12 mouse cellular contexts compared by ENCODE assay signal in genomic region chr8:125997550-125997949, GRCm38 (mm10). TPM values are rescaled to one million over a fixed set of nuclear protein-coding genes. Genes with fewer than 3 reads are reported as not detected.
DNase-seq lines count a peak whose midpoint lies in the region; ATAC-seq and TF ChIP-seq lines count a peak whose summit lies in the region.
"Had no signal": no experiment of that assay in that cellular context is flagged by ENCODE, and none has a peak within 500 bp of the region (broad histone marks: within the 10 kb centered on the region; RNA-seq: fewer than 3 reads in every experiment).

No protein-coding gene starts in this region.

- H3K4me3 ChIP-seq in kidney, embryonic 15.5 days (replicated peaks): peak overlapping the region; percentile 60
- no peak overlapping the region; the same call in 1 of the 2 replicates for H3K4me3 ChIP-seq in ES-Bruce4 (ENCODE audit: low read depth, low read length)
- peak overlapping the region; percentile 63 for H3K4me3 ChIP-seq in embryonic facial prominence, embryonic 14.5 days (ENCODE audit: low read depth, low read length)
- no peak overlapping the region for H3K4me3 ChIP-seq in limb, embryonic 15.5 days
- H3K4me3 ChIP-seq in heart, embryonic 10.5 days: no peak overlapping the region
- H3K4me3 ChIP-seq: erythroblast, embryonic 14.5 days had no signal

- peaks cover 39% of the 10 kb centered on the region for H3K4me1 ChIP-seq in kidney, embryonic 15.5 days
- H3K4me1 ChIP-seq in ES-Bruce4 (ENCODE audit: control insufficient read depth, insufficient read depth, low read length): peaks cover 10% of the 10 kb centered on the region
- peaks cover 20% of the 10 kb centered on the region for H3K4me1 ChIP-seq in embryonic facial prominence, embryonic 14.5 days (ENCODE audit: control insufficient read depth, insufficient read depth, low read length)
- H3K4me1 ChIP-seq in limb, embryonic 15.5 days: peaks cover 31% of the 10 kb centered on the region
- H3K4me1 ChIP-seq in heart, embryonic 10.5 days: peaks cover 18% of the 10 kb centered on the region

- TF ChIP-seq EP300 in ES-Bruce4 (IDR thresholded peaks at IDR 0.05; ENCODE audit: insufficient read depth, low read depth, low read length): no peak

- no peak for TF ChIP-seq POLR2A in ES-Bruce4 (IDR thresholded peaks at IDR 0.05; ENCODE audit: insufficient read depth, low read length)

- no peak for DNase-seq in kidney, adult 8-10 months
- no peak for DNase-seq in embryonic facial prominence, embryonic 14.5 days (ENCODE audit: low spot score)
- DNase-seq in MN1 (ENCODE audit: low spot score): no peak
- no peak for DNase-seq in heart, embryonic 10.5 days (ENCODE audit: low spot score)
- DNase-seq: cerebellum, adult 11 months; right cerebral cortex, postnatal 14 days; thymus, postnatal 4 days had no signal

- no peaks in the 10 kb centered on the region for H3K36me3 ChIP-seq in kidney, embryonic 15.5 days
- no peaks in the 10 kb centered on the region for H3K36me3 ChIP-seq in ES-Bruce4 (ENCODE audit: control insufficient read depth, insufficient read depth, low read length, poor library complexity, severe bottlenecking)
- no peaks in the 10 kb centered on the region for H3K36me3 ChIP-seq in embryonic facial prominence, embryonic 14.5 days (ENCODE audit: control insufficient read depth, insufficient read depth, low read length)
- H3K36me3 ChIP-seq in limb, embryonic 15.5 days: 0 out of 2 replicates have a peak, but pooled peaks cover 3% of the 10 kb centered on the region
- H3K36me3 ChIP-seq in heart, embryonic 10.5 days: no peaks in the 10 kb centered on the region

- H3K27me3 ChIP-seq in kidney, embryonic 15.5 days: peaks cover 41% of the 10 kb centered on the region
- no peaks in the 10 kb centered on the region for H3K27me3 ChIP-seq in ES-Bruce4 (ENCODE audit: control insufficient read depth, insufficient read depth, low read length, poor library complexity, severe bottlenecking)
- peaks cover 16% of the 10 kb centered on the region; the same call in 1 of the 2 replicates for H3K27me3 ChIP-seq in embryonic facial prominence, embryonic 14.5 days (replicated peaks; ENCODE audit: control insufficient read depth, insufficient read depth, low read length)
- peaks cover 6% of the 10 kb centered on the region; the same call in 1 of the 2 replicates for H3K27me3 ChIP-seq in limb, embryonic 15.5 days
- peaks cover 68% of the 10 kb centered on the region for H3K27me3 ChIP-seq in heart, embryonic 10.5 days (ENCODE audit: insufficient read depth, poor library complexity, severe bottlenecking)

- no peaks in the 10 kb centered on the region for H3K9me3 ChIP-seq in kidney, embryonic 15.5 days (replicated peaks)
- H3K9me3 ChIP-seq in ES-Bruce4 (replicated peaks; ENCODE audit: control insufficient read depth, insufficient read depth, low read length, poor library complexity, severe bottlenecking): no peaks in the 10 kb centered on the region
- H3K9me3 ChIP-seq in embryonic facial prominence, embryonic 14.5 days (ENCODE audit: control insufficient read depth, low read length): no peaks in the 10 kb centered on the region
- H3K9me3 ChIP-seq in limb, embryonic 15.5 days: no peaks in the 10 kb centered on the region
- H3K9me3 ChIP-seq in heart, embryonic 10.5 days: no peaks in the 10 kb centered on the region

- no peak overlapping the region for H3K9ac ChIP-seq in kidney, embryonic 15.5 days
- peak overlapping the region; percentile 77; the same call in 1 of the 2 replicates for H3K9ac ChIP-seq in ES-Bruce4 (ENCODE audit: low read depth, poor library complexity, severe bottlenecking)
- H3K9ac ChIP-seq in embryonic facial prominence, embryonic 14.5 days (ENCODE audit: low read depth, low read length): no peak overlapping the region
- no peak overlapping the region for H3K9ac ChIP-seq in limb, embryonic 15.5 days

- 66% methylated on average over 5 of the region's 5 CpGs for WGBS in kidney, embryonic 15.5 days
- 54% methylated on average over 5 of the region's 5 CpGs for WGBS in embryonic facial prominence, embryonic 14.5 days
- WGBS in limb, embryonic 15.5 days: 69% methylated on average over 5 of the region's 5 CpGs
- 74% methylated on average over 5 of the region's 5 CpGs for WGBS in heart, embryonic 10.5 days

- no peak for ATAC-seq in kidney, embryonic 15.5 days (replicated peaks; ENCODE audit: low FRiP score)
- ATAC-seq in embryonic facial prominence, embryonic 14.5 days (ENCODE audit: low read depth): no peak
- ATAC-seq in limb, embryonic 15.5 days (ENCODE audit: insufficient number of reproducible peaks, low FRiP score, low TSS enrichment, low read depth): no peak

- TF ChIP-seq CTCF in ES-Bruce4 (IDR thresholded peaks at IDR 0.05; ENCODE audit: low read depth, low read length): no peak

- peak overlapping the region; percentile 89 for H3K4me2 ChIP-seq in kidney, embryonic 15.5 days
- peak overlapping the region; percentile 90 for H3K4me2 ChIP-seq in embryonic facial prominence, embryonic 14.5 days (ENCODE audit: low read depth, low read length)
- H3K4me2 ChIP-seq in limb, embryonic 15.5 days: peak overlapping the region; percentile 89
- H3K4me2 ChIP-seq: liver, embryonic 11.5 days had no signal

- no peak overlapping the region for H3K27ac ChIP-seq in kidney, embryonic 15.5 days
- no peak overlapping the region for H3K27ac ChIP-seq in ES-Bruce4 (ENCODE audit: insufficient read depth, low read length)
- H3K27ac ChIP-seq in embryonic facial prominence, embryonic 14.5 days (replicated peaks; ENCODE audit: low read depth, low read length): no peak overlapping the region
- no peak overlapping the region for H3K27ac ChIP-seq in limb, embryonic 15.5 days
- no peak overlapping the region for H3K27ac ChIP-seq in heart, embryonic 10.5 days

RNA-seq across cellular contexts. Expression of gene Kcnk1, which starts 2.6 kb away (rescaled TPM):
- 39.2 and 42.9 TPM in 2 replicates for polyA plus RNA-seq in kidney, embryonic 15.5 days (2015; fragmentation: Nextera tagmentation; extraction: Ambion mirVana)
- polyA plus RNA-seq in ES-Bruce4 (2011; ENCODE audit: insufficient read depth, insufficient read length, low read depth, missing spikeins): 38.8 and 40.0 TPM in 2 replicates
- 25.1 and 27.3 TPM in 2 replicates for polyA plus RNA-seq in embryonic facial prominence, embryonic 14.5 days (2014; fragmentation: Nextera tagmentation; extraction: Ambion mirVana)
- polyA plus RNA-seq in limb, embryonic 15.5 days (2015; fragmentation: Nextera tagmentation; extraction: Ambion mirVana): 25.7 and 25.8 TPM in 2 replicates
- 2.8 and 8.7 TPM in 2 replicates for polyA plus RNA-seq in heart, embryonic 10.5 days (2016; fragmentation: Nextera tagmentation; extraction: Ambion mirVana)
- polyA plus RNA-seq: erythroblast, embryonic 14.5 days had no signal

Comparison
In these comparisons a context has a peak if more than half of its experiments do, and no peak if none do; other contexts are left out.
1. H3K4me3 ChIP-seq: peak in kidney, embryonic 15.5 days (single experiment) and embryonic facial prominence, embryonic 14.5 days (single experiment); none in ES-Bruce4 (single experiment), limb, embryonic 15.5 days (single experiment) and heart, embryonic 10.5 days (single experiment).
2. Peak in every context shown above with its lines, with median percentiles within 50 percentile points of each other: H3K4me2 ChIP-seq.